Mouse (Mus musculus) spleen, adult 18-20 months (tissue): ENCODE measurements around the gene Ces1a.

Experiments used
- DNase-seq, 2 experiments: peaks; one replicate each; pipeline ENCODE4 v3.0.0; 2022; ENCODE audit warnings: mixed read lengths in 2 of 2

The Ces1a gene

DNA sequence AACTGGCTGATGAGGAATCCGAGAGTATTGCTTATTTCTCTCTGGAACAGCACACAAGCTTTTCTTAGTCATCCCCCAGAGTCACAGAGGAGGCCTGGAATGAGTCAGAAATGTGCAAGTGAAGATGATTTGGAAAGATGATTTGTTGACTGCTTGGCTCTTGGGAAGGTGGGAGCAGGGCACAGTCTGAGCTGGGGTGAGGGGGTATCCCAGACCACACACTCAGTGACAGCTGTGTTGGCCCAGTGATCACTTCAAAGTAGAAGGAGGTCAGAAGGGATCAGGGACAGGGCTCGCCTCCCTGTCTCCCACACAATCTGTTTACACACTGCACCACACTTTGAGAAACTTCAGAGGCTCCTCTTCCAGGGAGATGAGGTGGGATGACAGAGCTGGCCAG, 63.6 kb downstream of the Ces1a start:
- DNase-seq = no peak

DNA sequence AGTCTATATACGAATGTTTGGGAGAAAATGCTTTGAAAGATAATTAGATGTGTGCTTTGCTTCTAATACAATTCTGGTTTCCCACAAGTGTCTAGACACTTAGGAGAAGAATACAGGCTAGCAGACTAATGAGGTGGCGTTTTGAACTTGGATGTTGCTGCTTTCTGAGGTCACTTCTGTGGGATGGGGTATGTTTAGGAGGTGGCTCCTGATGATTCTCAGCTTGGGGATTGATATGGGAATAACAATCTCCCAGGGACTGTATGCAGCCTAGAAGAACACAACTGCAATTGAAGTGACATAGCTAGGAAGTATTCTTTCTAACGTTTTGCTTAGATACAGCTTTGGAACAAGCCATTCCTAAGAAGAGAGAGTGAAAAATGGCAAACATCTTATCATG, 65.5 kb downstream of the Ces1a start:
- DNase-seq = no peak

DNA sequence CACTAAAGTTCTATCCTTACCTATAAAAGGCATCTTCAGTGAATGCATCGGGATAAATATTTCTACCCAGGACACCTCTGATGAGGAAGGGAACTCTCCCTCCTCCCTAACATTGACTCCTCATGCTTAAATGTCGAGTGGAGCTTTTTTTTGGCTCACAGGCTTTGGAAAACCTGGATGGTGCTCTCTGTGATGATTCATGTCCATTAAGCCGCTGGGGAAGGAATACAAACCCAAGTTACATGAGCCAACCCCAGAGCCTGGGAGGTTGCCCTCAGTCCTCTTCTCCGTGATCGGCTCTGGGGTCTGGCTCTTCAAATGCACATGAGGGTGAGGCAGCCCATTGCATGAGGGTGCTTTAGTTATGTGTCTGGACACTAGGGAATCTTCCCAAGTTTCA, 71.3 kb downstream of the Ces1a start:
- DNase-seq = no peak

DNA sequence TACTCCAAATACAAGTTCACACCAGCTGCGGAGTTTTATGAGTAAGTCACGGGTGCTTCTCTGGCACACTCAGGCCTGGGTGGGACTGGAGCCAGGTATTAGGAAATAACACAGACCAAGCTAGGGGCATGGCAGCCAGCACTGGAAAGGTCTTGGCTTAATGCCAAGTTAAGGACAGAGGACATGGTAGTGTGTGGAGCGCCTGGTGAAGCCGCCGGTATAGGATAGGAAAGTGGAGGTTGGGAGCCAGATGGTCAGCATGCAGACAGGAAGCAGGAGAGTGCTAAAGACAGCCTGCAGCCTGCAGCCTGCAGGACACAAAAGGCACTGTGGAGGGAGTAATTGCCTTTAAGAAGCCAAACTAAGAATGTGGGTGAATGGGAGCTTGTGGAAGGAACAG, 75.0 kb downstream of the Ces1a start:
- no peak for DNase-seq
